Mouse (Mus musculus) hindbrain, embryonic 15.5 days (tissue): Measurements from ENCODE around the gene Rtcb. TPM values are rescaled to one million over a fixed set of nuclear protein-coding genes. Genes with fewer than 3 reads are reported as not detected.

Experiments
- ATAC-seq: fragments of 200-750 bp; cut with Nextera tagmentation; 2 replicates; pipeline ENCODE4 v1.8.0; 2017; ENCODE audit warnings: low read depth, moderate number of reproducible peaks, moderate TSS enrichment; ENCODE audit not compliant: low FRiP score
- H3K27ac ChIP-seq: fragments of 300-500 bp; sonication (generic); replicated peaks from 2 replicates; pipeline ENCODE4 v1.5.1; 2015; ENCODE audit warnings: mild to moderate bottlenecking, inconsistent platforms
- H3K27me3 ChIP-seq: fragments of 300-500 bp; sonication (generic); 2 replicates; pipeline ENCODE4 v1.6.1; 2015; ENCODE audit warnings: control low read depth, inconsistent platforms
- H3K36me3 ChIP-seq: fragments of 300-500 bp; sonication (generic); 2 replicates; pipeline ENCODE4 v1.6.1; 2015; ENCODE audit warnings: control low read depth, inconsistent platforms
- H3K4me1 ChIP-seq: fragments of 300-500 bp; sonication (generic); replicated peaks from 2 replicates; pipeline ENCODE4 v1.6.1; 2015; ENCODE audit warnings: control low read depth, inconsistent platforms
- H3K4me2 ChIP-seq: fragments of 300-500 bp; sonication (generic); 2 replicates; pipeline ENCODE4 v1.6.1; 2015; ENCODE audit warnings: moderate library complexity, mild to moderate bottlenecking, inconsistent platforms
- H3K4me3 ChIP-seq: fragments of 300-500 bp; sonication (generic); 2 replicates; pipeline ENCODE4 v1.5.1; 2015; ENCODE audit warnings: mild to moderate bottlenecking, inconsistent platforms
- H3K9ac ChIP-seq: fragments of 300-500 bp; sonication (generic); 2 replicates; pipeline ENCODE4 v1.6.1; 2015; ENCODE audit warnings: inconsistent platforms
- H3K9me3 ChIP-seq: fragments of 300-500 bp; sonication (generic); 2 replicates; pipeline ENCODE4 v1.6.1; 2016; ENCODE audit warnings: control low read depth, inconsistent platforms
- WGBS: fragments of 180-500 bp; shearing (Covaris S2); methylation state at CpG from one replicate; pipeline ENCODE4 v1.1.7; 2015; 5-methylcytosine and 5-hydroxymethylcytosine counted together
- polyA plus RNA-seq: library from polyadenylated mRNA; unstranded; fragments of >200 nt; fragmentation: Nextera tagmentation; extraction: Ambion mirVana; gene quantifications from 2 replicates; pipeline ENCODE4 v1.2.1, GENCODE M21; 2015

Rtcb gene
- polyA plus RNA-seq, 1 experiment from 2014 or later, result 171 TPM

GRCm38 (mm10) chr10:85929208-85929591 lies 28.4 kb downstream of the Rtcb start:
- 37% methylated on average over 11 of the region's 11 CpGs for WGBS
- Histone ChIP-seq H3K27me3 (peaks cover 8% of the 10 kb centered on the region; the same call in 1 of the 2 replicates), H3K9me3 (no peaks in the 10 kb centered on the region), H3K36me3 (no peaks in the 10 kb centered on the region), H3K9ac (peak overlapping the region; percentile 54), H3K4me1 (peaks cover 17% of the 10 kb centered on the region), H3K4me3 (peak overlapping the region; percentile 54), H3K4me2 (peak overlapping the region; percentile 94), H3K27ac (no peak overlapping the region)
- no peak for ATAC-seq

GRCm38 (mm10) chr10:85928499-85929207 lies 29.0 kb downstream of the Rtcb start:
- peak; percentile 93 for ATAC-seq
- Histone ChIP-seq H3K4me1 (peaks cover 17% of the 10 kb centered on the region), H3K4me3 (peak overlapping the region; percentile 54), H3K36me3 (no peaks in the 10 kb centered on the region), H3K27me3 (peaks cover 8% of the 10 kb centered on the region; the same call in 1 of the 2 replicates), H3K4me2 (peak overlapping the region; percentile 94), H3K27ac (no peak overlapping the region), H3K9ac (peak overlapping the region; percentile 54), H3K9me3 (no peaks in the 10 kb centered on the region)
- 1% methylated on average over 62 of the region's 63 CpGs for WGBS

- 2% methylated on average over 23 of the region's 23 CpGs for WGBS
- no peaks in the 10 kb centered on the region for H3K36me3 ChIP-seq
Observed at GRCm38 (mm10) chr10:85927676-85928445, 29.8 kb downstream of the Rtcb start, which contains the start of gene Ascl4. Gene Ascl4 (plus strand): TSS chr10:85927681.

GRCm38 (mm10) chr10:85916498-85917309 lies 40.9 kb downstream of the Rtcb start, which contains the start of gene Prdm4:
Gene Prdm4 (minus strand): TSS chr10:85917142.
- Histone ChIP-seq H3K9me3 (no peaks in the 10 kb centered on the region), H3K9ac (peak within 1 kb of the TSS; percentile 81), H3K27me3 (0 out of 2 replicates have a peak, but pooled peaks cover 4% of the 10 kb centered on the region), H3K4me3 (peak within 1 kb of the TSS; percentile 96), H3K4me2 (peak within 1 kb of the TSS; percentile 77), H3K27ac (peak within 1 kb of the TSS; percentile 86), H3K4me1 (peaks cover 17% of the 10 kb centered on the region), H3K36me3 (peaks cover 24% of the 10 kb centered on the region)
- WGBS, result under 1% methylated on average over 54 of the region's 90 CpGs
- ATAC-seq, result peak; percentile 100

More at GRCm38 (mm10) chr10:85927676-85928445, 29.8 kb downstream of the Rtcb start, which contains the start of gene Ascl4:
- Histone ChIP-seq H3K4me2 (peak within 1 kb of the TSS; percentile 94), H3K27ac (no peak within 1 kb of the TSS), H3K4me3 (peak within 1 kb of the TSS; percentile 54), H3K9me3 (no peaks in the 10 kb centered on the region), H3K4me1 (peaks cover 17% of the 10 kb centered on the region), H3K9ac (peak within 1 kb of the TSS; percentile 54), H3K27me3 (peaks cover 8% of the 10 kb centered on the region; the same call in 1 of the 2 replicates)
- no peak for ATAC-seq

Other genes with a start within 250 kb of the Rtcb start
- 62.6 and 63.7 TPM in 2 replicates for gene Pwp1, start 128.3 kb downstream of the Rtcb start, polyA plus RNA-seq
- gene Prdm4, start 40.7 kb downstream of the Rtcb start, polyA plus RNA-seq, result 21.3 and 24.9 TPM in 2 replicates
- gene Ascl4, start 30.1 kb downstream of the Rtcb start, polyA plus RNA-seq, result 0.28 and 0.31 TPM in 2 replicates
- gene Bpifc, start 54.1 kb upstream of the Rtcb start, polyA plus RNA-seq, result 0.05 TPM in 1 of 2 replicates, not detected in the other
- 20.4 and 20.9 TPM in 2 replicates for gene Fbxo7, start 64.1 kb upstream of the Rtcb start, polyA plus RNA-seq